Mouse (Mus musculus): Measurements from ENCODE around the gene Clybl. TPM values are rescaled to one million over a fixed set of nuclear protein-coding genes. Genes with fewer than 3 reads are reported as not detected.

The Clybl gene
- polyA plus RNA-seq, 1 experiment from 2014 or later = 20.7 TPM

DNA sequence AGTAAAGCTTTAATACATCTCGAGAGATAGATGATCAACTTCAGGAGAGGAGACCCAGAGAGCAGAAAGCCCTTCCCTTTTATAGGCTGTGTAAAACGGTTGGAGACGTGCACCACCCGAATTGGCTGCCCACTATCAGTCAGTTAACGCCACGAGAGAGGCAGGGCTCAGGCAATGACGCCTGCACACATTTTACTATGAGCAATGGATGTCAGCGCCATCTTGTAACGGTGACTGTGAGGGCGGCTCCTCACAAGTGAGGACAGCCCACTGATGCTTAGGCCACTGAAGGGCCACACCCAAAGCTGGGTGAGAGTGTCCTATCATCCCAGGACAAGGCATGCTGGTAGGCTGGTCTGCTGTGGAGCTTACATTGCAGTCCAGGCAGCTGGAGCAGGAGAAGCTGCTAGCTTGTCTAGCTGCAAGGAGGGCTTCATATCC is 41.5 kb downstream of the Clybl start:
- Histone ChIP-seq H3K9me3 (ENCODE audit: low read depth, low read length) (no peaks in the 10 kb centered on the region), H3K27me3 (ENCODE audit: insufficient read depth, low read length) (peaks cover 33% of the 10 kb centered on the region), H3K27ac (ENCODE audit: low read depth) (no peak overlapping the region), H3K4me1 (ENCODE audit: insufficient read depth) (no peaks in the 10 kb centered on the region), H3K36me3 (ENCODE audit: insufficient read depth) (no peaks in the 10 kb centered on the region), H3K4me2 (no peak overlapping the region), H3K4me3 (ENCODE audit: low read depth, low read length) (no peak overlapping the region), H3K9ac (no peak overlapping the region)
- ATAC-seq (ENCODE audit: insufficient read depth) = peak; percentile 29; the same call in 1 of the 2 replicates
- no peak for TF ChIP-seq CTCF (IDR thresholded peaks at IDR 0.05; ENCODE audit: low read depth)
- WGBS = 65% methylated on average over 10 of the region's 10 CpGs
- no peak for DNase-seq

DNA sequence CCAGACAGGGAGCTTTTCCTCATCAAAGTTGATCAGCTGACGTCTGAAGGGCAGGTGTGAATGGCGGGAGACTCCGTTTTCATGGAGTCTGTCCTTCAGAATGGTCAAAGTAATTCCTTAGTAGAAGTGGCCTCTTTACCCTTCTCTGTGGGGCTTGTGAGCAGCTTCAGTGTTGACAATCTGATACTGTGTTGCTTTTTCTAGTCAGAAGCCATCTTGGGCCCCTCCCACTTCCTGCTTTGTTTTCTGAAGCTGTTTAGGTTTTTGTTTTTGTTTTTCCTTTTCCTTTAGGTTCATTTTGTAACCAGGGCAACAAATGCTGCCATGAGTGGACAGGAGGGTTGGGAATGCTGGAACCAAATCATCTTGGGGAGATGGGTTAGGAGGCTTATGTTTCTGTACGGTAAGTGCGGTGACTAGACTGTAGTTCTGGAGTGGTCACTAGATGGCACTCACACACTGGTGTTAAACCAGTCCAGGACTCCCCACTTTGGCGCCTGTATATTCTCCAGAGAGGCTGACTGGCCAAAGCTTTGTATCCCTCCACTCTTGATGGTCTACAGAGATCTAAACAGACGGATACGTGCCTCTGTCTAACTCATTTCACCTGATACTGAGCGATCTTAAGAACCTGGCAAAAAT is 42.1 kb downstream of the Clybl start:
- TF ChIP-seq CTCF (IDR thresholded peaks at IDR 0.05; ENCODE audit: low read depth) = peak; percentile 84
- WGBS = 16% methylated on average over 9 of the region's 9 CpGs
- peaks cover 33% of the 10 kb centered on the region for H3K27me3 ChIP-seq (ENCODE audit: insufficient read depth, low read length)
- no peaks in the 10 kb centered on the region for H3K4me1 ChIP-seq (ENCODE audit: insufficient read depth)
- H3K9me3 ChIP-seq (ENCODE audit: low read depth, low read length) = no peaks in the 10 kb centered on the region
- DNase-seq = peak; percentile 95
- no peak overlapping the region for H3K4me3 ChIP-seq (ENCODE audit: low read depth, low read length)
- peak overlapping the region; percentile 31; the same call in 1 of the 2 replicates for H3K4me2 ChIP-seq
- H3K27ac ChIP-seq (ENCODE audit: low read depth) = no peak overlapping the region
- no peaks in the 10 kb centered on the region for H3K36me3 ChIP-seq (ENCODE audit: insufficient read depth)
- ATAC-seq (ENCODE audit: insufficient read depth) = peak; percentile 94
- H3K9ac ChIP-seq = no peak overlapping the region

DNA sequence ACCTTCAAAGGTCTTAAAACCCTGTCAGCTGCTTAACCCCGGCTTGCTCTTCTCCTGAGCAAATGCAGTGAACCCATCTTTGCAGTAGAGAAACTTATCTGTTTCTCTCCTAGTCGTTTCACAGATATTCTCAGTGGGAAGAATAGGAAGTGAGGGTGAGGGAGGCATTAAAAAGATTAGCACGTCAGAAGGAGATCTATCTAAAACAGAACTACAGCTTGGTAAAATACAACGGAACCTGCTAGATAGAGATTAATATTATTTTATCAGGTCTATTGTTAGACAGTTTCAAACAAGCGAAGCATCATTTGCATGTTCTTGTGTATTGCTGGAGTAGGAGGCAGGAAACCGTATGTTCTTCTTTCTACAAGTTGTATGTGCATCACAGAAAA is 42.6 kb downstream of the Clybl start:
- no peak overlapping the region for H3K9ac ChIP-seq
- DNase-seq = no peak
- H3K4me3 ChIP-seq (ENCODE audit: low read depth, low read length) = no peak overlapping the region
- 54% methylated on average over 6 of the region's 6 CpGs for WGBS
- H3K36me3 ChIP-seq (ENCODE audit: insufficient read depth) = no peaks in the 10 kb centered on the region
- H3K4me2 ChIP-seq = no peak overlapping the region
- no peak for ATAC-seq (ENCODE audit: insufficient read depth)
- no peaks in the 10 kb centered on the region for H3K4me1 ChIP-seq (ENCODE audit: insufficient read depth)
- TF ChIP-seq CTCF (IDR thresholded peaks at IDR 0.05; ENCODE audit: low read depth) = no peak
- H3K27me3 ChIP-seq (ENCODE audit: insufficient read depth, low read length) = peaks cover 37% of the 10 kb centered on the region
- no peak overlapping the region for H3K27ac ChIP-seq (ENCODE audit: low read depth)
- no peaks in the 10 kb centered on the region for H3K9me3 ChIP-seq (ENCODE audit: low read depth, low read length)

DNA sequence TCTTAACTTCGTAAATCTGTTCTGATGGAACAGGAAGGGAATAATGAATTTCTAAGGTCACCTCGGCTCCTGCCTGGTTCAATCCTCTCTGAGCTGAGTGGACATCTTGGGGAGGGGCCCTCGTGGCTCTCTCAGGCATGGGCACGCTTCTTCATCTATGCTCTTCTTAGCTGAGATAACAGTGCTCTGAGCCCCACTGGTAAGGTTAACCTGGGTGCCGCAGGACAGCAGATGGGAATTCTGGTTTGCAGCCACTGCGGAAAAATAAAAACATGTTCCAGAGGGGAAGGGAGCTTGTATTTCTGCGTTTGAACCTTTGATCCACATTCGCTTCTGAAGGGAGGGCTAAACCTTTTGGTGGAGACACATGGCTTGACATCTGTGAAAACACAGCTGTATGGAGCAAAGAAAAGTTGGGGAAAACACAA is 43.0 kb downstream of the Clybl start:
- DNase-seq (no peak), ATAC-seq (ENCODE audit: insufficient read depth) (no peak)
- no peak for TF ChIP-seq CTCF (IDR thresholded peaks at IDR 0.05; ENCODE audit: low read depth)
- 52% methylated on average over 8 of the region's 8 CpGs for WGBS
- peaks cover 42% of the 10 kb centered on the region for H3K27me3 ChIP-seq (ENCODE audit: insufficient read depth, low read length)
- no peaks in the 10 kb centered on the region for H3K9me3 ChIP-seq (ENCODE audit: low read depth, low read length)
- H3K36me3 ChIP-seq (ENCODE audit: insufficient read depth) = no peaks in the 10 kb centered on the region
- H3K4me1 ChIP-seq (ENCODE audit: insufficient read depth) = no peaks in the 10 kb centered on the region
- H3K27ac ChIP-seq (ENCODE audit: low read depth) = no peak overlapping the region
- no peak overlapping the region for H3K9ac ChIP-seq
- H3K4me3 ChIP-seq (ENCODE audit: low read depth, low read length) = no peak overlapping the region
- no peak overlapping the region for H3K4me2 ChIP-seq

DNA sequence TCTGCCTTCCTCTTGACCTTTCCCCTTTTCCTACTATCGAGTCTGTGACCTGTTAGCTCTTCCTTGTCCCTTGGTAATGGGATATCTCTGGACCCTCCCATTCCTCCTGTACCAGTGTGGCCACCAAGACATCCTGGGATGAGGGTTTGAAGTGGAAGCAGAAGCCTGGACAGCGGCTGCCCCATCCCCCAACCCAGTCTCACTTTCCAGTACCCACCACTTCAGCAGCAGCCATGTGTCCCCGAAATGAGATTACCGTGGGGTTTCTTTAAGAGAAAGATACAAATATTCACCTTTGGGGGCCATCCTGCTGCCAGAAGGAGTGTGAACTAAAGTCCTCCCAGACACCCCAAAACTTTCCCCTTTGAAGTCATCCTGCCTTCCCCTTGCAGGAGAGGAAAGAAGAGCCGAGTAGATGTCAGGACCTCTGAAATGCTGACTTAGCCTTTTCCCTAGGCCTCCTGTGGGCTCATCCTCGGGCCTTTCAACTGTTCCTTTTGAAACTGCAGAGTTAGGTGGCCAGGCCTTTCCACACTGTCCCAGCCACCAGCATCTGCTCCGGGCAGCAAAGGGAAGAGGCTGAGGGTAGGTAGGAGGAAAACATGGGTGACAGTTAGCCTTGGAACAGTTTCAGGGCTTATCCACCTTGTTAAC is 44.1 kb downstream of the Clybl start:
- WGBS = 24% methylated on average over 7 of the region's 7 CpGs
- no peak overlapping the region for H3K4me3 ChIP-seq (ENCODE audit: low read depth, low read length)
- no peak overlapping the region for H3K27ac ChIP-seq (ENCODE audit: low read depth)
- DNase-seq (no peak), ATAC-seq (ENCODE audit: insufficient read depth) (no peak)
- no peak overlapping the region for H3K4me2 ChIP-seq
- H3K4me1 ChIP-seq (ENCODE audit: insufficient read depth) = no peaks in the 10 kb centered on the region
- H3K27me3 ChIP-seq (ENCODE audit: insufficient read depth, low read length) = peaks cover 50% of the 10 kb centered on the region
- no peak for TF ChIP-seq CTCF (IDR thresholded peaks at IDR 0.05; ENCODE audit: low read depth)
- no peaks in the 10 kb centered on the region for H3K36me3 ChIP-seq (ENCODE audit: insufficient read depth)
- H3K9me3 ChIP-seq (ENCODE audit: low read depth, low read length) = no peaks in the 10 kb centered on the region
- no peak overlapping the region for H3K9ac ChIP-seq

DNA sequence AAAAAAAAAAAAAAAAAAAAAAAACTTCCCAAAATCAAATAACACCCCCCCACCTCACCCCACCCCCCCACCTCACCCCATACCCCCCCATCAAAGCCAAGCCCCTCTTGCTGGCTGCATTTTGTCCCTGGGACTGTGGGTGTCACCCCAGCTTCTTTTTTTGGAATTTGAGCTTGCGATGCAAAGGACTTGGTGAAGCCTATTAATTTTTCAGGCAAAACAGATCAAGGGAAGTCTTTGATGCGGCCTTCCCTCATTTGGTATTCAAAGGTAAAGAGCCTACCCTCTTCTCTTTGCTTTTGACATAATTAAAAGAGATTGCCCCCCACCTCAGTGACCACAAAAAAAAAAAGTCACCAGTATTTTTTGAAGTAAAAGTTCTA is 44.6 kb downstream of the Clybl start:
- Histone ChIP-seq H3K9ac (no peak overlapping the region), H3K36me3 (ENCODE audit: insufficient read depth) (no peaks in the 10 kb centered on the region), H3K9me3 (ENCODE audit: low read depth, low read length) (no peaks in the 10 kb centered on the region), H3K4me3 (ENCODE audit: low read depth, low read length) (no peak overlapping the region), H3K4me1 (ENCODE audit: insufficient read depth) (no peaks in the 10 kb centered on the region), H3K27ac (ENCODE audit: low read depth) (no peak overlapping the region), H3K27me3 (ENCODE audit: insufficient read depth, low read length) (peaks cover 50% of the 10 kb centered on the region), H3K4me2 (no peak overlapping the region)
- DNase-seq = no peak
- TF ChIP-seq CTCF (IDR thresholded peaks at IDR 0.05; ENCODE audit: low read depth) = no peak
- ATAC-seq (ENCODE audit: insufficient read depth) = no peak
- WGBS = 85% methylated on average over 2 of the region's 2 CpGs

DNA sequence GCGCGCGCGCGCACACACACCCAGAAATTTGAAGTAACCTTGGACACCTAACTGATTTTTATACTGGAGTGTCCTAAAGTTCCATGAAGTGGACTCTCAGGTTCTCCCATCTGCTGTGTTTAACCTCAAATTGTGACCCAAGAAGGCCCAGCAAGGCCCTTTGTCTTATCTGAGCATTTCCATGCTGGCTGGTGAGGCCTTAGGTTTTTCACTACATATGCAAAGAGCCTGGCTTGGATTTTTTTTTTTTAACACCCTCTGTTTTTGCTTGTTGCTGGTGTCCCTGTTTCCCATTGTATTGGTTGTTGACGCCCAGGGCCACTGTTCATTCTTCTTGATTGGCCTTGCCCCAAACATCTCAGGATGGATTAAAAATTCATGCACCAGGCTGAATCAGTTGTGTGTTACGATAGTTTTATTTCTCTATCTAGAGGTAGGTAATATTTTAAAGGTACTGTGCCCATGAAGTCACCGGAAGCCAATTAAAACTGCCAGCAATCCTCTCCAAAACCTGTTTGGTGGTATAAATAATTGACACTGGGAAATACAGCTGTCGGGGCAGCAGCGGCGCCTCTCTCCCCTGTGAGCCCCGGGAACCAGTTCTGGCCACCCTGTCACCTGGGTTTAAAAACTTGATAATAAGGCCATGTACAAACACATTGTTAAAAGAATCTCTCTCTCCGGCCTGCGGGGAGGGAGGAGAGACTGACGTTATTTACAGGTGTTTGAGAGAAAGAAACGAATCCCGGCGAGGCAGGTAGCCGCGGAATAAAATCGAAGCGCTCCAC is 45.4 kb downstream of the Clybl start:
- ATAC-seq (ENCODE audit: insufficient read depth) (no peak), DNase-seq (no peak)
- Histone ChIP-seq H3K9ac (no peak overlapping the region), H3K27ac (ENCODE audit: low read depth) (no peak overlapping the region), H3K36me3 (ENCODE audit: insufficient read depth) (no peaks in the 10 kb centered on the region), H3K9me3 (ENCODE audit: low read depth, low read length) (no peaks in the 10 kb centered on the region), H3K4me1 (ENCODE audit: insufficient read depth) (no peaks in the 10 kb centered on the region), H3K4me3 (ENCODE audit: low read depth, low read length) (no peak overlapping the region), H3K27me3 (ENCODE audit: insufficient read depth, low read length) (peaks cover 50% of the 10 kb centered on the region), H3K4me2 (no peak overlapping the region)
- no peak for TF ChIP-seq CTCF (IDR thresholded peaks at IDR 0.05; ENCODE audit: low read depth)
- WGBS = 61% methylated on average over 22 of the region's 22 CpGs

Measured in lung, embryonic 14.5 days (tissue).